Mouse (Mus musculus) CH12.LX (cell line): ENCODE data around the gene Rbm8a. TPM values are rescaled to one million over a fixed set of nuclear protein-coding genes. Genes with fewer than 3 reads are reported as not detected.

ENCODE experiments used
- DNase-seq: peaks from one replicate; pipeline ENCODE4 v3.0.0-alpha.2; 2013; ENCODE audit errors: extremely low read depth
- H3K27ac ChIP-seq: 2 replicates; pipeline ENCODE4 v1.5.1; 2012; ENCODE audit warnings: low read depth, mild to moderate bottlenecking, control low read depth, moderate library complexity; ENCODE audit not compliant: insufficient read depth
- H3K27me3 ChIP-seq: replicated peaks from 2 replicates; pipeline ENCODE3; 2012; ENCODE audit warnings: inconsistent platforms
- H3K36me3 ChIP-seq, 2 experiments: replicated peaks in 1 of 2; 2 replicates each; pipeline versions ENCODE3 to v1.6.1; 2012; ENCODE audit warnings: inconsistent platforms in 1 of 2, low read length in 1 of 2, mild to moderate bottlenecking in 1 of 2, mixed read lengths in 1 of 2, moderate library complexity in 1 of 2; ENCODE audit not compliant: control insufficient read depth in 1 of 2, insufficient read depth in 1 of 2
- H3K4me1 ChIP-seq, 2 experiments: 2 replicates each; pipeline ENCODE4 v1.6.1; 2012; ENCODE audit warnings: inconsistent platforms in 1 of 2, moderate library complexity in 1 of 2; ENCODE audit not compliant: insufficient read depth in 2 of 2, control insufficient read depth in 1 of 2
- H3K4me2 ChIP-seq: 2 replicates; pipeline ENCODE4 v1.6.1; 2012; ENCODE audit warnings: low read depth, mild to moderate bottlenecking, control low read depth; ENCODE audit not compliant: poor library complexity, insufficient read depth, severe bottlenecking
- H3K4me3 ChIP-seq, 3 experiments: fragments of 150-350 bp in 1 of 3; sonication (generic) in 1 of 3; replicated peaks in 1 of 3; 2 replicates each; pipeline versions ENCODE3 to v1.5.1; 2011 to 2012; ENCODE audit warnings: low read depth in 2 of 3, low read length in 2 of 3, mild to moderate bottlenecking in 2 of 3, moderate library complexity in 2 of 3, control low read depth in 1 of 3, improper control_type of control experiment in 1 of 3, inconsistent platforms in 1 of 3, mixed read lengths in 1 of 3; ENCODE audit not compliant: poor library complexity in 1 of 3
- H3K79me2 ChIP-seq: replicated peaks from 2 replicates; pipeline ENCODE4 v1.6.1; 2012; ENCODE audit warnings: mild to moderate bottlenecking, moderate library complexity; ENCODE audit not compliant: control insufficient read depth, poor library complexity, insufficient read depth, severe bottlenecking; ENCODE audit errors: extremely low read depth
- H3K9ac ChIP-seq: 2 replicates; pipeline ENCODE4 v1.6.1; 2012; ENCODE audit warnings: low read depth, mild to moderate bottlenecking, control low read depth, moderate library complexity; ENCODE audit not compliant: insufficient read depth
- H3K9me3 ChIP-seq: replicated peaks from 2 replicates; pipeline ENCODE3; 2012; ENCODE audit warnings: low read length, inconsistent platforms, mixed read lengths
- CHD2 ChIP-seq: IDR thresholded peaks from 2 replicates; pipeline ENCODE4 v1.6.1; 2011; ENCODE audit warnings: low read length, improper control_type of control experiment
- EP300 ChIP-seq: IDR thresholded peaks from 2 replicates; pipeline ENCODE4 v1.6.1; 2011; ENCODE audit warnings: low read length, improper control_type of control experiment
- GABPA ChIP-seq: IDR thresholded peaks from 2 replicates; pipeline ENCODE4 v1.6.1; 2012; ENCODE audit warnings: low read depth, low read length, improper control_type of control experiment, inconsistent platforms; ENCODE audit not compliant: insufficient replicate concordance
- JUN ChIP-seq: IDR thresholded peaks from 2 replicates; pipeline ENCODE4 v1.6.1; 2011; ENCODE audit warnings: low read depth, mild to moderate bottlenecking, low read length, improper control_type of control experiment, moderate library complexity; ENCODE audit not compliant: insufficient read depth
- JUND ChIP-seq: conservative IDR thresholded peaks from 2 replicates; pipeline ENCODE4 v1.6.1; 2011; ENCODE audit warnings: low read depth, low read length, improper control_type of control experiment
- MAFK ChIP-seq: IDR thresholded peaks from 2 replicates; pipeline ENCODE4 v1.6.1; 2011; ENCODE audit warnings: low read length, improper control_type of control experiment; ENCODE audit not compliant: insufficient replicate concordance
- MAX ChIP-seq: IDR thresholded peaks from 2 replicates; pipeline ENCODE4 v1.6.1; 2011; ENCODE audit warnings: low read length, improper control_type of control experiment
- MEF2A ChIP-seq: IDR thresholded peaks from 2 replicates; pipeline ENCODE4 v1.6.1; 2014; ENCODE audit warnings: low read depth, mild to moderate bottlenecking, inconsistent platforms, low read length, improper control_type of control experiment, borderline replicate concordance
- NELFE ChIP-seq: IDR thresholded peaks from 2 replicates; pipeline ENCODE4 v1.6.1; 2011; ENCODE audit warnings: low read depth, low read length, improper control_type of control experiment
- NRF1 ChIP-seq: IDR thresholded peaks from 2 replicates; pipeline ENCODE4 v1.6.1; 2014; ENCODE audit warnings: low read depth, mild to moderate bottlenecking, inconsistent platforms, low read length, improper control_type of control experiment, moderate library complexity
- POLR2AphosphoS2 ChIP-seq: IDR thresholded peaks from 2 replicates; pipeline ENCODE4 v1.6.1; 2011; ENCODE audit warnings: low read depth, low read length, improper control_type of control experiment
- RAD21 ChIP-seq: IDR thresholded peaks from 2 replicates; pipeline ENCODE4 v1.6.1; 2011; ENCODE audit warnings: low read depth, mild to moderate bottlenecking, low read length, improper control_type of control experiment, moderate library complexity
- SIN3A ChIP-seq: IDR thresholded peaks from 2 replicates; pipeline ENCODE4 v1.6.1; 2012; ENCODE audit warnings: low read length, improper control_type of control experiment, inconsistent platforms
- SMC3 ChIP-seq: IDR thresholded peaks from 2 replicates; pipeline ENCODE4 v1.6.1; 2011; ENCODE audit warnings: low read depth, low read length, improper control_type of control experiment
- TBP ChIP-seq: conservative IDR thresholded peaks from 2 replicates; pipeline ENCODE4 v1.6.1; 2011; ENCODE audit warnings: low read depth, low read length, improper control_type of control experiment
- TCF12 ChIP-seq: IDR thresholded peaks from 2 replicates; pipeline ENCODE4 v1.6.1; 2014; ENCODE audit warnings: low read depth, mild to moderate bottlenecking, inconsistent platforms, low read length, improper control_type of control experiment
- UBTF ChIP-seq: IDR thresholded peaks from 2 replicates; pipeline ENCODE4 v1.6.1; 2012; ENCODE audit warnings: low read depth, mild to moderate bottlenecking, inconsistent platforms, low read length, improper control_type of control experiment, moderate library complexity
- USF1 ChIP-seq: IDR thresholded peaks from 2 replicates; pipeline ENCODE4 v1.6.1; 2014; ENCODE audit warnings: low read depth, mild to moderate bottlenecking, inconsistent platforms, low read length, improper control_type of control experiment
- ZMIZ1 ChIP-seq: IDR thresholded peaks from 2 replicates; pipeline ENCODE4 v1.6.1; 2012; ENCODE audit warnings: low read depth, mild to moderate bottlenecking, inconsistent platforms, low read length, improper control_type of control experiment
- ZNF384 ChIP-seq: IDR thresholded peaks from 2 replicates; pipeline ENCODE4 v1.6.1; 2012; ENCODE audit warnings: low read depth, low read length, improper control_type of control experiment, inconsistent platforms
- dilution Hi-C: fragments of 300-500 bp; cut with MboI; formaldehyde crosslinking; loops from 2 replicates; pipeline ENCODE4 v1.14.3; 2020; ENCODE audit warnings: low sequenced_read_pairs; ENCODE audit not compliant: extremely low pct_unique_long_range_greater_than_20kb, extremely low pct_ligation_motif_present
- in situ Hi-C: fragments of 300-500 bp; cut with MboI; formaldehyde crosslinking; loops from 3 replicates; pipeline ENCODE4 v1.14.3; 2019; ENCODE audit warnings: low sequenced_read_pairs, low pct_ligation_motif_present, low pct_unique_long_range_greater_than_20kb, mixed read lengths
- polyA plus RNA-seq: library from polyadenylated mRNA; unstranded; fragments of >175 nt; gene quantifications from 2 replicates; pipeline ENCODE4 v1.2.1, GENCODE M21; 2012; ENCODE audit warnings: low read depth; ENCODE audit not compliant: insufficient read length
- total RNA-seq, 2 experiments: library from RNA; depleted of rRNA; stranded (reverse); fragments of 300-350 nt in 1 of 2; fragments of >200 nt in 1 of 2; gene quantifications; 2 replicates each; pipeline ENCODE4 v1.2.3; 2012 to 2014

Rbm8a gene
- total and polyA plus RNA-seq, 3 experiments: 59.7 to 187 (median 80.3) TPM

DNA sequence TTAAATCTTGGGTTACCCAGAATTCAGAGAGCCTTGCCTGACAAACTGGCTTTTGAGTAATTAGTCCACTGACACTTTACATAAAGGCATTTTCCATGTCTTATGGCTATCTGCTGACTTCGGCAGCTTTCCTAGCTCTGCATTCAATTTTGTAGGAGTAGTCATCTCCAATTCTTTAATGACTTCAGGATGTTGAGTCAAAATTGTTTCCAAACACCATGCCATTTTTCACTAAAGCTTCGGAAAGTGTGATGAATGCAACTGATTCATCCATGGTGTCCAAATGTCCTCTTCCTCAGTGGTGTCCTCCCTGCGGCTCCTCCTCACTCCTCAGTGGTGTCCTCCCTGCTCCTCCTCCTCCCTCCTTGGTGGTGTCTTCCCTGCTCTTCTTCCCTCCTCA, 11.8 kb upstream of the Rbm8a start:
- Histone ChIP-seq H3K36me3 (peaks cover 18 to 61% of the 10 kb centered on the region in 2 experiments), H3K79me2 (no peaks in the 10 kb centered on the region; the same call in 1 of the 2 replicates), H3K4me3 (no peak overlapping the region), H3K27ac (no peak overlapping the region), H3K4me1 (no peaks in the 10 kb centered on the region), H3K9ac (no peak overlapping the region), H3K9me3 (no peaks in the 10 kb centered on the region), H3K27me3 (no peaks in the 10 kb centered on the region), H3K4me2 (no peak overlapping the region)
- dilution Hi-C loops: no loop called here
- no peak for DNase-seq
- TF ChIP-seq MEF2A (no peak), SMC3 (no peak)
- in situ Hi-C loops: no loop called here

DNA sequence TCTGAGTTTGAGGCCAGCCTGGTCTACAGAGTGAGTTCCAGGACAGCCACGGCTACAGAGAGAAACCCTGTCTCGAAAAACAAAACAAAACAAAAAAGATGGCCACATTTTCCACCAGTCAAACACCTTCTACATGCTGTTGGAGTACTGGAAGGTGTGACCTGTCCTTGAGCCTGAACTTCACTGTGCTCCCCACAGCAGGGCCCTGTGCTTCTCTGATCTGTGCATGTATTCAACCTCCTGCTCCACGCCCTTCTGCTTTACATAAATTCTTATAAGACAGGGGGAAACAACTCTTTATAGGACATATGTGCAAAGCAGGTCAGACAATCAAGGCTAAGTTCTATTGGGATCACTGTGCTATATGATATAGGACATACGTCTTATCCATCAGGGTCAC, 6.5 kb upstream of the Rbm8a start:
- Histone ChIP-seq H3K4me1 (0 out of 4 replicates have a peak, but pooled peaks cover 0 to 6% of the 10 kb centered on the region in 2 experiments), H3K9me3 (no peaks in the 10 kb centered on the region), H3K36me3 (peaks cover 31 to 56% of the 10 kb centered on the region in 2 experiments), H3K27me3 (no peaks in the 10 kb centered on the region), H3K4me2 (no peak overlapping the region), H3K79me2 (no peaks in the 10 kb centered on the region; the same call in 1 of the 2 replicates), H3K9ac (no peak overlapping the region), H3K4me3 (no peak overlapping the region), H3K27ac (no peak overlapping the region)
- no peak for DNase-seq
- dilution Hi-C loops (no loop called here), in situ Hi-C loops (no loop called here)
- no peak for TF ChIP-seq JUND
- no peak for TF ChIP-seq POLR2AphosphoS2
- TF ChIP-seq GABPA: no peak
- TF ChIP-seq SIN3A: no peak
- no peak for TF ChIP-seq MEF2A
- TF ChIP-seq CHD2: no peak
- no peak for TF ChIP-seq USF1
- no peak for TF ChIP-seq JUN
- no peak for TF ChIP-seq ZMIZ1

DNA sequence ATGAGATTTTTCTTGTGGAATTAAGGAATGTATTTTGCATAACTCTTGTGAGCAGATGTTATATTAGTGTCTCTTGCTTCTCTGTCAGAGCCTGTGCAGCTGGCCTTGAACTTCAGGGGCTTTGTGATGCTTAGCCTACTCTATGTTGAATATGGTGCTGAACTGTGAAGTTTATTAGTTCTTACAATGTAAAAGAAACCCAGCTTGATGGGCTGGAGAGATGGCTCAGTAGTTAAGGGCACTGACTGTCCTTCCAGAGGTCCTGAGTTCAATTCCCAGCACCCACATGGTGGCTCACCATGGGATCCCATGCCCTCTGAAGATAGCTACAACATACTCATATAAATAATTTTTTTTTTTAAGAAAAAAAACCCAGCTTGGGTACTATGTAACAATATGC, 2.3 kb downstream of the Rbm8a start:
- peaks cover 17 to 35% of the 10 kb centered on the region in 2 experiments for H3K36me3 ChIP-seq
- TF ChIP-seq RAD21: no peak
- no peak for TF ChIP-seq MAFK
- no peak for TF ChIP-seq NRF1
- TF ChIP-seq NELFE: no peak
- TF ChIP-seq JUN: no peak
- no peak for TF ChIP-seq USF1
- TF ChIP-seq CHD2: no peak
- TF ChIP-seq MAX: no peak
- no peak for TF ChIP-seq UBTF
- no peak for TF ChIP-seq EP300
- TF ChIP-seq ZMIZ1: no peak
- no peak for TF ChIP-seq TCF12
- no peak for TF ChIP-seq TBP
- no peak for TF ChIP-seq ZNF384
- TF ChIP-seq, all 38 proteins: peak for 0
- Histone ChIP-seq H3K9me3 (no peaks in the 10 kb centered on the region), H3K4me2 (no peak overlapping the region), H3K4me1 (peaks cover 5 to 36% of the 10 kb centered on the region in 2 experiments), H3K27ac (no peak overlapping the region), H3K9ac (no peak overlapping the region), H3K79me2 (peaks cover 22% of the 10 kb centered on the region), H3K4me3 (no peak overlapping the region), H3K27me3 (no peaks in the 10 kb centered on the region)
- in situ Hi-C loops: loop anchor here (5.0 kb wide), 1 partner anchor 40 kb away; the partner anchor contains the start of gene Polr3gl
- dilution Hi-C loops: no loop called here
- no peak for DNase-seq
